Mouse (Mus musculus): ENCODE measurements at regions not wholly inside any gene's neighbourhood (a gene's known extent, or its start where the extent isn't known, plus 50 kb on each side); places are given as distances from the start of the nearest gene placed in this dataset.

- TF ChIP-seq POLR2AphosphoS2 (IDR thresholded peaks at IDR 0.05; ENCODE audit: low read length) (no peak), MYC (IDR thresholded peaks at IDR 0.05; ENCODE audit: low read depth, low read length) (no peak), CTCF (IDR thresholded peaks at IDR 0.05 in 2 of 3, conservative IDR thresholded peaks at IDR 0.05 in 1 of 3; ENCODE audit: control insufficient read depth in 1 of 3, insufficient read depth in 1 of 3, low read depth in 2 of 3, low read length in 3 of 3, poor library complexity in 1 of 3, severe bottlenecking in 1 of 3) (no peak), MAZ (IDR thresholded peaks at IDR 0.05; ENCODE audit: low read depth, low read length) (no peak), POLR2A (IDR thresholded peaks at IDR 0.05; ENCODE audit: control insufficient read depth in 1 of 2, insufficient read depth in 1 of 2, low read depth in 1 of 2, low read length in 2 of 2, poor library complexity in 1 of 2) (no peak), ELF1 (IDR thresholded peaks at IDR 0.05; ENCODE audit: low read depth, low read length) (no peak), EP300 (IDR thresholded peaks at IDR 0.05; ENCODE audit: low read depth in 1 of 2, low read length in 2 of 2) (no peak), NELFE (IDR thresholded peaks at IDR 0.05; ENCODE audit: low read depth, low read length) (no peak), JUND (IDR thresholded peaks at IDR 0.05; ENCODE audit: low read depth, low read length) (no peak)
Measured at GRCm38 (mm10) chr12:9952372-9952771, 382.5 kb downstream of the Osr1 start.

Measured in MEL (cell line).